Mouse (Mus musculus) brain, adult 2 months (tissue): Measurements from ENCODE around the gene Gm6812.
"Not testable (repeated sequence)": the region's sequence is repeated elsewhere in the genome, so short reads cannot be mapped to it uniquely, and the experiment has no call there.

Source experiments
- DNase-seq: peaks from one replicate; pipeline ENCODE4 v3.0.0; 2011; ENCODE audit warnings: low read depth, low spot score

Gm6812 gene

DNA sequence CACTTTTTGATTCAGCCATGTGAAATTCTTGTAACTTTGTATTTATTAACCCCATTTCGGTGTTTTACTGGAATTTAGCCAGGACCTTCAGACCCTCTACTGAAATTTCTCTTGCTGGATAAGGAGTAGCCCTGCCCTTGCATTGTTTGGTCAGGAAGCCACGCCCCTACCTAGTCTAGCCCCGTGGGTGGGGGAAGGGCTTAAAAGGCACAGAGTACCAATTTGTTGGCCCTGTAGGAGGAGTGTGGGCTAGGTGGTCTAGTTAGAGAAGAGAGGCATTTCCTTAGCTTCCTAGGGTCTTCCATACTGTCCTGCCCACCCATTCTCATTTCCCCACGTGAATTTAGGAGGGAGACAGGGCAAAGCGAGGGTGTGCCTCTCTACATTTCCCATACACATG is at the start of gene Gm6812:
TSS of gene Gm6812 (minus strand) at position 101 of the 400 bp plus-strand sequence.
- not testable (repeated sequence) for DNase-seq

- peak; percentile 52 for DNase-seq
These were observed 27.7 kb downstream of the Gm6812 start for GRCm38 (mm10) chrX:68865145-68865544.
